Mouse (Mus musculus): ENCODE results near the gene Slc25a11.
A peak's percentile ranks its signal among the peaks of the same experiment; 100 is the strongest.

The Slc25a11 gene

DNA sequence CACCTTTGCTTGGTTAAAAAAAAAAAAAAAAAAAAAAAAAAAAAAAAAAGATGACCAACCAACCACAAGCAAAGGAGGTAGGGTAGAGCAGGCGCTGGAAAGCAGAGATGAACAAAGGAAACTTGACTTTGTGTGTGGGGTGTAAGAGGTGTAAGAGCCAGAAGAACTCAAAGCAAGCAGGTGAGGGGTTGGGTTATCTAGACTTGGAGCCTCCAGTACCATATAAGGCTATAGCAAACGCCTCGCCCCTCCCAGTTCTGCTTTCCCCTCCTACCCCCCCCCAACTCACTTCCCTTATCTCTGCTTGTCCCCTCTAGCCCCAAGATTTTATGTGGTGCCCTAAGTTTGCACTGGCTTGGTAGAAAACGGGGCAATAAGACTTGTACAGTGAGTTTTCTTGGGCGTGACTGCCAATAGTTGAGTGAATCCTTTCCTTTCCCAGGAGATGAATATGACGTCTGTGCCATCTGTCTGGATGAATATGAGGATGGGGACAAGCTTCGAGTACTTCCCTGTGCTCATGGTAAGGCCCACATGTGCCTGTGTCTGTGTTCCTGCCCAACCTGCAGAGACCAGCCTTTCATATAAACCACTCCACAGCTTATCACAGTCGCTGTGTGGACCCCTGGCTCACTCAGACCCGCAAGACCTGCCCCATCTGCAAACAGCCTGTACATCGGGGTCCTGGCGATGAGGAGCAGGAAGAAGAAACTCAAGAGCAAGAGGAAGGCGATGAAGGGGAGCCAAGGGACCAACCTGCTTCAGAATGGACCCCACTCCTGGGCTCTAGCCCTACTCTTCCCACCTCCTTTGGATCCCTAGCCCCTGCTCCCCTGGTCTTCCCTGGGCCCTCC lies 3.3 kb upstream of the Slc25a11 start:
- no peak for DNase-seq

GRCm38 (mm10) chr11:70649185-70649734 lies 2.0 kb upstream of the Slc25a11 start:
- no peak for DNase-seq

- no peak for DNase-seq
These were observed 1.2 kb upstream of the Slc25a11 start for GRCm38 (mm10) chr11:70648512-70648911.

DNA sequence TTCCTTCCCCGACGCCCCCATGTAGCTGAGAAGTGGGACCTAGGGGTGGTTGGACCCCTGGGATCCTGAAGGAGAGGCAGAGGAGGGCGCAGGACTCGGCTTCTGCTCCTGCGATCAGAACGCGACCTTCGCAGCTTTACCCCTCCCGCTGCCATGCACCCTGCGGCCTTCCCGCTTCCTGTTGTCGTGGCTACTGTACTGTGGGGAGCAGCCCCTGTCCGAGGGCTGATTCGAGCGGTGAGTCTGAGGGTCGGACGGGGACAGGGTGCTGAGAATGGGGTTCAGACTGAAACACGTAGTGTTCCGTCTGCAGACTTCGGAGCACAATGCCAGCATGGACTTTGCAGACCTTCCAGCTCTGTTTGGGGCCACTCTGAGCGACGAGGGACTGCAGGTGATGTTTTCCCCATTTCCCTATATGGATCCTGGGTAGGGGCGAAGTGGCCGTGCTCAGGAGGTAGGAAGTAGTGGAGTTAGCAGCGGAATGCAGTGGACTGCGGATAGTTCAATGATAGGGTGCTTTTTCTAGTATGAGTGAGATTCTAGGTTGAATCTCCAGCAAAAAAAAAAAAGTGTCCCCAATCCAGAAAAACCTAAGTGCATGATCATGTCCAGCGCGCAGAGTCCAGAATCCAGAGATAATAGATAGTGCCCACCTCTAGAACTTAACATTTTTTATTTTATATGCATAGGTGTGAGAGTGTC lies 589 bp upstream of the Slc25a11 start:
- peak; percentile 48 for DNase-seq

- DNase-seq = peak; percentile 63
These were observed 1.1 kb downstream of the Slc25a11 start for GRCm38 (mm10) chr11:70646259-70646555.

DNA sequence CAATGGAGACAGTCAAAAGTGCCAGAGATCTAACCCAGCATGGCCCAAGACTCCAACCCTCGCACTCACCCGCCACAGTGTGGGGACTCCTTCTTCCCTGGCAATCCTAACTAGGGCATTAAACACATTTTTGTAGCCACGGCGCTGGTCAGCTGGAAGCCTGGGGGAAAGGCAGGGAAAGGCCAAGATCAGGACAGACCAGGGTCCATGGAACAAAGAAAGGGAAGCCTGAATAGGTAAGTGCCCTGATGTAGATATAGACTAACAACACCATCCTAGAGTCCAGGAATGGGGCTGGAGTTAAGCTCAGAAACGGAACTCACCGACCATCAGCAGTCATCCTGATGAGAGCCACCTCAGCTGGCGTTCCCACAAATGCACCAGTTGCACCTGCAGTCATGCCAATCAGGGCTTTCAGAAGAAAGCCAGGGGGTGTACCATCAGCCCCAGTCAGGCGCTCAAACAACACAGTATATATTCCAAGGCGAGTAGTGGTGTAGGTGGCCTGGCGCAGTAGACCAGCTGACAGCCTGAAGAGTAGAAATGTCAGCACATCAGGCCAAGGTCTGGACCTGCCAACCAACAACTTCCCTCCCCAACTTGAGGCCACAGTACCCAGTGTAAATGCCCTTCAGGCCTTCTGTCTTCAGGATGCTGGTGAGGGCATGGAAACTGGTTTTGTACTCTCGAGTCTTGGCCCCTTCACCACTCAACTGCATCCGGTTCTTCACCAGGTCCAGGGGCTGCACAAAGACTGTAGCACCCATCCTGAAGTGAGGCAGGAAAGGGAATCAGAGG lies 1.6 kb downstream of the Slc25a11 start:
- no peak for DNase-seq

DNA sequence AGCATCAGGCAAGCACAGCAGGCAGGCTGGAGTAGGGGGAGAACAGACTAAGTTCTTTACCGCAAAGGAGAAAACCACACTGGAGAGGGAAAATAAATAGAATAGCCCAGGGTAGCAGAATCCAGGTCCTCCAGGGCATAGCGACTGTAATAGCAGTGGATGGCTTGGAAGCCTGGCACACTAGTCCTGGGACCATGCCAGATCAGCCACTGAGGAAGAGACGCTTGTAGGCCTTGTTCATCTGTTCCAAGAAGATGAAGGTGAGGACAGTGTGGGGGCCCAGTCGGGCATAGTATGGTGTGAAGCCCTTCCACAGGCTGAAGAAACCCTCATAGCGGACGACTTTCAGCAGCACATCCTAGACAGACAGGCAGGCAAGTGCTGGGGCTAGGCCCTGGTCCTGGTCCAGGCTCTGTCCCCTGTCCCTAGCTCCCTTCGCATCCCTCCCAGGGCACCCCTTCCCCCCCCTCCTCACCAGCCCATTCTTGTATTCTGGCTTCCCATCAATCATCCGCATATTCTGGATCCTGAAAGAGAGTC lies 2.6 kb downstream of the Slc25a11 start:
- no peak for DNase-seq

GRCm38 (mm10) chr11:70643051-70643450 lies 4.2 kb downstream of the Slc25a11 start:
- DNase-seq = no peak

DNA sequence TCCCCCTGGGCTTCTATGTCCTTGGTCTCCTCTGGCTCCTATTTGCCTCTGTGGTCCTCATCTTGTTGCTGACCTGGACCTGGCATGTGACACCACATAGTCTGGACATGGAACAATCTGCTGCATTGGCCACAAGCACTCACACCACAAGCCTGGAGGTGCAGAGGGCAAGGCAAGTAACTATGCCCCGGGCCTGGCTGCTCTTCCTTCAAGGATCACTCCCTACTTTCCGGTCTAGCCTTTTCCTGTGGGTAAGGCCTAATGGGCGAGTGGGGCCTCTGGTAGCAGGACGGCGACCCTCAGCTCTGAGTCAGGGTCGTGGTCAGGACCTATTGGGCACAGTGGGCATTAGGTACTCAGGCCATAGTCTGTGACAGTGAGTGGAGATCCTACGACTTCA lies 6.0 kb downstream of the Slc25a11 start:
- no peak for DNase-seq

GRCm38 (mm10) chr11:70639976-70640375 lies 7.3 kb downstream of the Slc25a11 start:
- DNase-seq = no peak

DNA sequence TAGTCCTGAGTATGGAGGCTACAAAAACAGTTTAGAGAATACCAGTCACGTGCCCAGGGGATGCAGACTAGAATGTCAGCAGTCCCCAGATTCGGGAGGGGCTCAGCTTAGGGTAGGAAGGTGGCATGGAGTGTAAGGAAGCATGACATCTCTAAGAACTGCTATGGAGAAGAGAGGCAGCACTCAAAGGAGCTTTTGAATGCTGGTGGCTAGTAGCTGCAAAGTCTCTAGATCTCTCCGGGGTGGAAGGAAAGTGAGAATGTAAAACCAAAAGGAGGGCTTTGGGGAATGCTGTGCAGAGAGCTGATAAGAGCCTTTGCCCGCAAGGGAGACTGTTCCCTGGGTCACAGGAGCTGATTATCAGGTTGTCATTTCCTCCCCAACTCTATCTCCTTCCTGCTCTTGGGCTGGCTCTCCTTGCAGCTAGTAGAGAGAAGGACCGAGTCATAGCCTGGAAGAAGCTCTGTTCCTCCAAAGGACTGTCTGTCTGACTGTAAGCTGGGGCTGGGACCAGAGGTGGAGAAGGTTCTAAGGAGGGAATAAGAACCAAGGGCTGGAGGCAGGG lies 8.5 kb downstream of the Slc25a11 start, which contains the start of gene Gp1ba:
Gene Gp1ba (plus strand): TSS at position 409 of the 565 bp plus-strand sequence.
- DNase-seq = no peak

- no peak for DNase-seq
These were observed 9.0 kb downstream of the Slc25a11 start for GRCm38 (mm10) chr11:70638293-70638692.

DNA sequence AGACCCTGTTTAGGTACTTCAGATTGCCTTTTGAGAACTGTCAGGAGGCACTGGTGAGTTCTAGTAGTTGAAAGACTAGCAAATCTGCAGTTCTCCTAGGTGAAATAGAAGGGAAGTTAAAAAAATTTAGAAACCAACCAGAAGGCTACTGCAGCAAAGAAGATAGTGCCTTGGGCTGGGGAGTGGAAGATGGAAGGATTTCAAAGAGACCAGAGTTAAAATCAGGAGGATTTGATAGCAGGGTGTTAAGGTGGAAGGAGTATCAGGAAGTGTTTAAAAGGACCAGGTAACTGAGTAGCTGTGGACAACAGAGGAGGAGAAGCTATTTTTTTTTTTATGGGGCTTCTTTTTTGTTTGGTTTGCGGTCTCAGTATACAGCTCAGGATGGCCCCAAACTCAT lies 9.5 kb downstream of the Slc25a11 start:
- DNase-seq = no peak

DNA sequence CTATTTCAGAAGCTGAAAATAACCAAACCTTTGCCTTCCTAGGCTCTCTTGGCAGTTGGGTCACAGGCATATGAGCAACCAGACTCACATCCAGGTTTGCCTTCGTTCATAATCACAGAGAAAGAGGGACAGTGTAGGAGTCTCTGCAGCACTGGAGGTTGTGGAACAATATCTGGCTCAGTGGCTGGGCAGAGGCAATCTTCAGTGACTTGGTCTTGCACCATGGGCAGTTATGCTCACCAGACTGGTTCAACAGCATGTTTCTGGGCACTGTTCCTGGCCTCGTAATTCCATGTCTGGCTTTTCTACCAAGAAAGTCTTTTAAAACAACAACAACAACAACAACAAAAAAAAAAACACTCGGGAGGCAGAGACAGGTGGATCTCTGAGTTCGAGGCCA lies 11.7 kb downstream of the Slc25a11 start:
- no peak for DNase-seq

- peak; percentile 87 for DNase-seq
These were observed 17.1 kb downstream of the Slc25a11 start for GRCm38 (mm10) chr11:70630129-70630528.

- DNase-seq = no peak
These were observed 17.7 kb downstream of the Slc25a11 start for GRCm38 (mm10) chr11:70629557-70629956.

- DNase-seq = no peak
These were observed 18.8 kb downstream of the Slc25a11 start for GRCm38 (mm10) chr11:70628431-70628830.

GRCm38 (mm10) chr11:70626877-70627276 lies 20.4 kb downstream of the Slc25a11 start:
- peak; percentile 70 for DNase-seq

DNA sequence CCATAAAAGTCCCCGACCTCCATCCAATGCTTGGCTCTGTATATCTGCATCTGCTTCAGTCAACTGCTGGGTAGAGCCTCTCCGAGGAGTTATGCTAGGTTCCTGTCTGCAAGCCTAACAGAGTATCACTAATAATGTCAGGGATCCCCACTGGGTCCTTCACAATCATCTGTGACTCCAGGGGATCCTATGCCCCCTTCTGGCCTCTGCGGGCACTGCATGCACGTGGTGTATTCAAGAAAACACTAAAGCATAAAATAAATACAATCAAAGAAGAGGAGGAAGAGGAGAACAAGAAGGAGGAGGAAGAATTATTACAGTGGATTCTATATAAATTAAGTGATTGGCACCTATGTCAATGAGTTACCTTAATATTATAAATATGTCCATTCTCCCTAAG lies 21.8 kb downstream of the Slc25a11 start:
- DNase-seq = peak; percentile 64

DNA sequence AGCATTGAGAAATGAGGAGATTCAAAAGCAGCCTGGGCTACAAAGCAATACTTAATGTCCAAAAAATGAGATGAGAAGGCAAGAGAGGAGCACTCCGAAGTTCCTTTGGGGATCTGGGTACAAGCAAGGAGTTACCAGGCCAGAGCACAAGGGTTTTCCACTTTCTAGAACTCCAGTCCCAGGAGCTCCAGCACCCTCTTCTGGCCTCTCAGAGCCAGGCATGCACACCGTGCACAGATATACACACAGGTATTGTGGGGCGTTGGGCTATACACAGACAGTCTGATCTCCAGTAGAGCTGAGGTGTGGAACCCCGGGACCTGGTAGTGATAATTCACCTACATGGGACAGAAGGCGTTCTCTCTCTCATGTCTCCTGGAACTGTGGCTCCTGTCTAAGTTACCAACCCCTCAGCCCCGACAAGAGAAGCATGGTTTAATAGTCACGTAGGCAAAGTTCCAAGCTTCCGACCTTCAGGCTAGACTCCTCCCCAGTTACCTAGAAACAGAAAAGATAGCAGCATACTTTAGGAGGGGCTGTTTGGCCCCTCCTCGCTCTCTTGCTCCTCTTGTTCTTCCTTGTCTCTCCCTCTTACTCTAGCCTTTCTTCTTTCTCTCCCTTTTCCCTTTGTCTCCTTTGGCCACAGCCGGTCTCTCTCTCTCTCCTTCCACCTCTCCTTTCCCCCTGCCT lies 24.1 kb downstream of the Slc25a11 start:
- peak; percentile 44 for DNase-seq

DNA sequence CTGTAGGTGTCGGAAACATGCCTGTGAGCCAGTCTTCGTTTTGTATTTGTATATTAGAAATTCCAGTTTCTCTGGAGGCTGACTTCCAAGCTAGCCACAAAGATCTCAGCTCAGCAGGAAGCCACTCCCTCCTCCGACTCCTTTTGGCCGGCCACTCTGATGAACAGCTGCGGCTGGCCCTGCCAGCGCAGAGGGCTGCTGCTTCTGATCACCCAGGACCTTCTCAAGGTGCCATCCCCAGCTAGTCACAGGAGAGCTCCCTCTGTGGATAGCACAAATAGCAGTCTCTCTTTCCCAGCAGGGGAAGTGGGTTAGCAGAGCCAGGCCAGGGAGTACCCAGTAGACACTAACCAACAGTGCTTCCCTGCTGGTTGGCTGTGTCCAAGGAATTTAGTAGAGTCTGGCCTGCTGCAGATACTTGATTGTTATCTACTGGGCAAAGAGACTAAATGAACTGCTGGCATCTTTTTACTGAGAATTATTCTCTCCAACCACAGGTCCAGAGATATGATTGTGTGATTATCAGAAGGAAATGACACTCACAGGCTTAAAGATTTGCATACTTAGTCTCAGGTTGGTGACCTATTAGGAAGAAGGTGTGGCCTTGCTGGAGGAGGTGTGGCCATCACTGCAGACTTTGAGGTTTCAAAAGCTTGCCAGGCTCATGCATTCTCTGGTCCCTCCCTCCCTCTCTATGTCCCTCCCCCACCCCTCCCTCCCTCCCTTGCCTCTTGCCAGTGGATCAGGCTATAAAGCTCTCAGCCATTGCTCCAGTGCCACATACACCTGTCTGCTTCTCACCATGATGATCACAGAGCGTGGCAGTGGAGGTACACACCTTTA lies 25.1 kb downstream of the Slc25a11 start:
- DNase-seq = peak; percentile 39
